Mouse (Mus musculus) E14TG2a.4 (cell line): Measurements from ENCODE around the gene Arl6ip5.
A peak's percentile ranks its signal among the peaks of the same experiment; 100 is the strongest.

Source experiments
- H3K27me3 ChIP-seq: 2 replicates; pipeline ENCODE4 v1.6.1; 2014; ENCODE audit warnings: low read length, control low read depth; ENCODE audit not compliant: insufficient read depth
- H3K36me3 ChIP-seq: 2 replicates; pipeline ENCODE4 v1.6.1; 2014; ENCODE audit warnings: low read length, control low read depth; ENCODE audit not compliant: insufficient read depth
- H3K4me1 ChIP-seq: replicated peaks from 2 replicates; pipeline ENCODE4 v1.6.1; 2014; ENCODE audit warnings: low read depth, low read length, control low read depth
- H3K4me3 ChIP-seq: replicated peaks from 2 replicates; pipeline ENCODE4 v1.5.1; 2014; ENCODE audit warnings: mild to moderate bottlenecking, low read length
- H3K9me3 ChIP-seq: 2 replicates; pipeline ENCODE4 v1.6.1; 2014; ENCODE audit warnings: low read length, control low read depth
- CTCF ChIP-seq: conservative IDR thresholded peaks from 2 replicates; pipeline ENCODE4 v1.5.1; 2014; ENCODE audit warnings: low read length
- NANOG ChIP-seq: IDR thresholded peaks from 2 replicates; pipeline ENCODE4 v1.6.1; 2014; ENCODE audit warnings: borderline replicate concordance, low read length, mixed read lengths
- POU5F1 ChIP-seq: IDR thresholded peaks from 2 replicates; pipeline ENCODE4 v1.6.1; 2014; ENCODE audit warnings: low read length, borderline replicate concordance

Arl6ip5 gene

DNA sequence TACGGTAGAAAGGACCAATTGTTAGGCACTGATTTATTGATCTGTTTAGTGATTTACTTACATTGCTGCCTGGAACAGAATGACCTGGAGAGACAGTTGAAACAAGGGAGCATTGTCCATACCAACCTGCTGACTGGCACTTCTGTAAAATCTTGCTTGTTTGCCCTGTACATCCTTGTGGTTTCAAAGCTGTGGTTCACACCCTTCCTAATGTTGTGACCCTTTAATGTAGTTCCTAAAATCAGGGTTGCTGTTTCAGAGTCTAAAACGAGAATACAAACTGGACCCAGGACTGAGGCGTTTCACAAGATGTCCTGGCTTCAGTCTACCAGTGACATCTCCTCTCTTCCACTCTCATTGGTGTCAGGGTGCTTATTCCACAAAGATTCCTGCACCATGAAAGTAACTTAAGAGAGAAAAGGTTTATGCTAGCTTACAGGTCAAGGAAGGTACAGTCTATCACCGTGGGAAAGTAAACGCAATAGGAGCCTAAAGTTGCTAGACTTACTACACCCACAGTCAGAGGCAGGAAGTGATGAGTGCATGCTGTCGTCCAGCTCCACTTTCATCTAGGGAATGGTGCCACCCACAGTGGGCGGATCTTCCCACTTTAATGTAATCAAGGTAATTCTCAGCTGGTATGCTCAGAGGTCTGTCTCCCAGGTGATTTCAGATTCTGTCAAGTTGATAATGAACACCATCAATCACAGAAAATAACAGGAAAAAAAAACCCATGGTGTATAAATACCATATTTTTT, 24.6 kb downstream of the Arl6ip5 start:
- Histone ChIP-seq H3K4me1 (no peaks in the 10 kb centered on the region), H3K4me3 (no peak overlapping the region), H3K36me3 (peaks cover 28% of the 10 kb centered on the region), H3K27me3 (no peaks in the 10 kb centered on the region), H3K9me3 (peaks cover 10% of the 10 kb centered on the region; the same call in 1 of the 2 replicates)
- TF ChIP-seq CTCF (no peak), NANOG (no peak), POU5F1 (no peak)

GRCm38 (mm10) chr6:97236088-97236487, 25.6 kb downstream of the Arl6ip5 start:
- Histone ChIP-seq H3K27me3 (no peaks in the 10 kb centered on the region), H3K36me3 (peaks cover 18% of the 10 kb centered on the region), H3K4me3 (no peak overlapping the region), H3K9me3 (peaks cover 10% of the 10 kb centered on the region; the same call in 1 of the 2 replicates), H3K4me1 (no peaks in the 10 kb centered on the region)
- TF ChIP-seq CTCF (no peak), POU5F1 (no peak), NANOG (no peak)

DNA sequence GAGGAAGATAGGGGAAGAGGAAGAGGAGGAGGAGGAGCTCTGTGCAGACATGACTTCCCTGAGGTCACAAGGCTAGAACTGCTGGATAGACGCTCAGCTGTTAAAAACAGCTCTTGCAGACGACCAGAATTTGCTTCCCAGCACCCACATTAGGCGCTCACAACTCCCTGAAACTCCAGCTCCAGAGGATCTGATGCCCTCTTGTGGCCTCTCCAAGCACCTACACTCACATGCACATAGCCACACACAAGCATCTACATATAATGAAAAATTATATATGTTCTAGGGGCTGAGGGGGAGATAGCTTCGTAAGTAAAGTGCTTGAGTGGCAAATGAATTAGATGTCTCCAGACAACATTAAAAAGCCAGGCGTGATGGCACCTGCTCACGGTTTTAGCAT, 28.9 kb downstream of the Arl6ip5 start:
- TF ChIP-seq CTCF (peak; percentile 52), NANOG (no peak), POU5F1 (no peak)
- no peaks in the 10 kb centered on the region for H3K4me1 ChIP-seq
- no peaks in the 10 kb centered on the region for H3K27me3 ChIP-seq
- H3K36me3 ChIP-seq: no peaks in the 10 kb centered on the region
- no peak overlapping the region for H3K4me3 ChIP-seq
- H3K9me3 ChIP-seq: peaks cover 10% of the 10 kb centered on the region; the same call in 1 of the 2 replicates

GRCm38 (mm10) chr6:97240092-97240491, 29.6 kb downstream of the Arl6ip5 start:
- Histone ChIP-seq H3K9me3 (peaks cover 9% of the 10 kb centered on the region; the same call in 1 of the 2 replicates), H3K36me3 (no peaks in the 10 kb centered on the region), H3K27me3 (no peaks in the 10 kb centered on the region), H3K4me1 (no peaks in the 10 kb centered on the region), H3K4me3 (no peak overlapping the region)
- TF ChIP-seq NANOG: no peak
- no peak for TF ChIP-seq POU5F1

- no peak for TF ChIP-seq CTCF
- Histone ChIP-seq H3K4me1 (peaks cover 5% of the 10 kb centered on the region), H3K9me3 (peaks cover 5% of the 10 kb centered on the region; the same call in 1 of the 2 replicates), H3K36me3 (no peaks in the 10 kb centered on the region), H3K27me3 (peaks cover 11% of the 10 kb centered on the region), H3K4me3 (no peak overlapping the region)
These were observed 32.0 kb downstream of the Arl6ip5 start for GRCm38 (mm10) chr6:97242522-97242921.

GRCm38 (mm10) chr6:97245200-97245599, 34.7 kb downstream of the Arl6ip5 start:
- no peak for TF ChIP-seq POU5F1
- no peak for TF ChIP-seq NANOG
- TF ChIP-seq CTCF: no peak

DNA sequence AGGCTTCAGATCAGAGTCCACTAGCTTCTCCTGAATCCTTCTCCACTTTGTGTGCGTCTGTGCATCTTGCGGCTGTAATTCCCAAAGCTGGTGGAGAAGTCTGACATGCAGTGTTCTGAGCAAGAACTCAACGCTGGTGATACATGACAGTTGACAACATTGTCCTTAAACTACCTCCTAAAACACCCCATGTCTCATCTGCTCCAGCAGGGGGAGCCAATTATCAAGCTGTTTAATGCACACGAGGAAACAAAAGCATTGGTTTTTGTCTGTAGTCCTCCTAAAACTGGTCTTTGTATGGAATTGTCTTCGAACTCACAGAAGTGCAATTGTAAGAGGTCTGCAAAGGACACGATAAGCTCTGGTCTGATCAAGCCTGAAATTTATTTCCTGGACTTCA, 40.5 kb downstream of the Arl6ip5 start:
- Histone ChIP-seq H3K4me1 (peaks cover 20% of the 10 kb centered on the region), H3K27me3 (peaks cover 12% of the 10 kb centered on the region), H3K36me3 (no peaks in the 10 kb centered on the region), H3K4me3 (no peak overlapping the region), H3K9me3 (no peaks in the 10 kb centered on the region)
- TF ChIP-seq POU5F1: no peak
- peak; percentile 88 for TF ChIP-seq CTCF
- no peak for TF ChIP-seq NANOG

More at GRCm38 (mm10) chr6:97245200-97245599, 34.7 kb downstream of the Arl6ip5 start:
- peaks cover 12% of the 10 kb centered on the region for H3K27me3 ChIP-seq
- H3K4me3 ChIP-seq: no peak overlapping the region
- no peaks in the 10 kb centered on the region for H3K36me3 ChIP-seq
- H3K4me1 ChIP-seq: peaks cover 8% of the 10 kb centered on the region
- no peaks in the 10 kb centered on the region for H3K9me3 ChIP-seq

GRCm38 (mm10) chr6:97252086-97252485, 41.6 kb downstream of the Arl6ip5 start:
- Histone ChIP-seq H3K4me1 (peaks cover 19% of the 10 kb centered on the region), H3K9me3 (no peaks in the 10 kb centered on the region), H3K27me3 (peaks cover 5% of the 10 kb centered on the region), H3K36me3 (no peaks in the 10 kb centered on the region), H3K4me3 (no peak overlapping the region)
- TF ChIP-seq NANOG (no peak), CTCF (no peak), POU5F1 (no peak)

DNA sequence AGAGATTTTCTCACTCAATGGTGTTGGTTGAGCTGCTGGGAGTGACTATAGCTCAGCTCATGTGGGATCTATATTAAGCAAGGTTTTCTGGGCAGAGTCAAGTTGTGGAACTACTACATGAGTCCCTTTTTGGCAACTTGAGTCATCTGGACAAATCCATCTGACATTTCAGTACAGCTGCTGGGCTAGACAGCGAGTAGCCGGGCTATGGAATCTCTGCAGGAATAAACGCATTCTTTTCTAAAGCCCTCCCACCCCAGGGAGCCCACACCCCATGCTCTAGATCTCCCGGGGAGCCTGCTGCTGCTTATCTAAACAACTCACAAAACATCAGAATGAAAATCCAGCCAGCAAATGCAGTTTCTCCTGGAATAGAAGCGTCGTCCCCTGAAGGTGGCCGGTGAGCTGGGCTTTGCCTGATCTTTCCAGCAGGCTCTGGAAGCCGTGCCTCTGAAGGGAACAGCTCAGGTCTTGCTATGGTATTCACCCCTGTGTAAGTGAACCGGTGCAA, 42.3 kb downstream of the Arl6ip5 start, which contains the start of gene Lmod3:
Gene Lmod3 (minus strand): TSS at position 49 of the 511 bp plus-strand sequence.
- TF ChIP-seq NANOG (no peak), POU5F1 (no peak), CTCF (no peak)
- Histone ChIP-seq H3K4me3 (no peak within 1 kb of the TSS), H3K4me1 (peaks cover 13% of the 10 kb centered on the region), H3K36me3 (no peaks in the 10 kb centered on the region), H3K27me3 (no peaks in the 10 kb centered on the region), H3K9me3 (no peaks in the 10 kb centered on the region)
